Mouse (Mus musculus) stomach, postnatal 0 days (tissue): ENCODE data around the gene Parvb. TPM values are rescaled to one million over a fixed set of nuclear protein-coding genes. Genes with fewer than 3 reads are reported as not detected.

Experiments
- ATAC-seq: fragments of 200-750 bp; cut with Nextera tagmentation; 2 replicates; pipeline ENCODE4 v1.8.0; 2017; ENCODE audit not compliant: low FRiP score, low TSS enrichment
- DNase-seq: peaks from one replicate; pipeline ENCODE4 v3.0.0-alpha.2; 2016; ENCODE audit warnings: low spot score
- H3K27ac ChIP-seq: fragments of 300-500 bp; sonication (generic); replicated peaks from 2 replicates; pipeline ENCODE4 v1.5.1; 2014; ENCODE audit warnings: mild to moderate bottlenecking, control low read depth
- H3K27me3 ChIP-seq: fragments of 300-500 bp; sonication (generic); 2 replicates; pipeline ENCODE4 v1.6.1; 2014; ENCODE audit warnings: low read length; ENCODE audit not compliant: control insufficient read depth, insufficient read depth
- H3K36me3 ChIP-seq: fragments of 300-500 bp; sonication (generic); 2 replicates; pipeline ENCODE4 v1.6.1; 2014; ENCODE audit warnings: low read length, mixed read lengths; ENCODE audit not compliant: control insufficient read depth, insufficient read depth
- H3K4me1 ChIP-seq: fragments of 300-500 bp; sonication (generic); replicated peaks from 2 replicates; pipeline ENCODE4 v1.6.1; 2014; ENCODE audit warnings: antibody characterized with exemption; ENCODE audit not compliant: control insufficient read depth, insufficient read depth
- H3K4me2 ChIP-seq: fragments of 300-500 bp; sonication (generic); replicated peaks from 2 replicates; pipeline ENCODE4 v1.6.1; 2014; ENCODE audit warnings: low read depth, mild to moderate bottlenecking, control low read depth, moderate library complexity
- H3K4me3 ChIP-seq: fragments of 300-500 bp; sonication (generic); 2 replicates; pipeline ENCODE4 v1.5.1; 2014; ENCODE audit warnings: low read depth, low read length, control low read depth
- H3K9ac ChIP-seq: fragments of 300-500 bp; sonication (generic); 2 replicates; pipeline ENCODE4 v1.6.1; 2014; ENCODE audit warnings: mild to moderate bottlenecking, low read length, control low read depth, mixed read lengths
- H3K9me3 ChIP-seq: fragments of 300-500 bp; sonication (generic); 2 replicates; pipeline ENCODE4 v1.6.1; 2016; ENCODE audit warnings: low read length; ENCODE audit not compliant: control insufficient read depth
- CTCF ChIP-seq: IDR thresholded peaks from 2 replicates; pipeline ENCODE4 v1.5.1; 2016; ENCODE audit warnings: antibody characterized with exemption, low read depth, mild to moderate bottlenecking, moderate library complexity
- EP300 ChIP-seq: optimal IDR thresholded peaks from 2 replicates; pipeline ENCODE3; 2016; ENCODE audit warnings: antibody characterized with exemption
- WGBS: fragments of 180-500 bp; shearing (Covaris S2); extraction: QIAGEN DNeasy Blood & Tissue Kit; methylation state at CpG from one replicate; pipeline ENCODE4 v1.1.7; 2014; 5-methylcytosine and 5-hydroxymethylcytosine counted together
- polyA plus RNA-seq: library from polyadenylated mRNA; unstranded; fragments of >200 nt; fragmentation: Nextera tagmentation; extraction: Ambion mirVana; gene quantifications from 2 replicates; pipeline ENCODE4 v1.2.1, GENCODE M21; 2015

The Parvb gene
- polyA plus RNA-seq, 1 experiment from 2014 or later = 1.1 TPM

GRCm38 (mm10) chr15:84192058-84192791 is 39.6 kb upstream of the Parvb start, which contains the start of gene Samm50:
Samm50 (plus strand) TSS chr15:84192241.
- H3K27me3 ChIP-seq = no peaks in the 10 kb centered on the region
- H3K9me3 ChIP-seq = no peaks in the 10 kb centered on the region
- H3K27ac ChIP-seq = peak within 1 kb of the TSS; percentile 94
- H3K4me3 ChIP-seq = peak within 1 kb of the TSS; percentile 81
- WGBS = 4% methylated on average over 48 of the region's 48 CpGs
- H3K36me3 ChIP-seq = 0 out of 2 replicates have a peak, but pooled peaks cover 5% of the 10 kb centered on the region
- H3K9ac ChIP-seq = peak within 1 kb of the TSS; percentile 80
- DNase-seq (peak; percentile 93), ATAC-seq (peak; percentile 98)
- peak within 1 kb of the TSS; percentile 77 for H3K4me2 ChIP-seq
- no peaks in the 10 kb centered on the region for H3K4me1 ChIP-seq
- peak; percentile 39 for TF ChIP-seq CTCF
- no peak for TF ChIP-seq EP300

GRCm38 (mm10) chr15:84196486-84197165 is 35.2 kb upstream of the Parvb start:
- 77% methylated on average over 8 of the region's 8 CpGs for WGBS

GRCm38 (mm10) chr15:84207327-84207726 is 24.5 kb upstream of the Parvb start:
- no peak for ATAC-seq
- H3K9me3 ChIP-seq = no peaks in the 10 kb centered on the region
- no peaks in the 10 kb centered on the region for H3K27me3 ChIP-seq
- no peak overlapping the region for H3K9ac ChIP-seq
- 98% methylated on average over 4 of the region's 4 CpGs for WGBS
- peaks cover 13% of the 10 kb centered on the region for H3K36me3 ChIP-seq
- H3K4me1 ChIP-seq = no peaks in the 10 kb centered on the region
- no peak overlapping the region for H3K4me3 ChIP-seq
- DNase-seq = no peak
- H3K4me2 ChIP-seq = no peak overlapping the region
- no peak overlapping the region for H3K27ac ChIP-seq
- no peak for TF ChIP-seq EP300
- TF ChIP-seq CTCF = no peak

More at GRCm38 (mm10) chr15:84196486-84197165, 35.2 kb upstream of the Parvb start:
- ATAC-seq = no peak
- H3K4me1 ChIP-seq = no peaks in the 10 kb centered on the region
- peaks cover 17% of the 10 kb centered on the region; the same call in 1 of the 2 replicates for H3K36me3 ChIP-seq
- no peak overlapping the region for H3K4me2 ChIP-seq
- H3K27ac ChIP-seq = no peak overlapping the region
- H3K4me3 ChIP-seq = no peak overlapping the region
- no peak overlapping the region for H3K9ac ChIP-seq
- no peaks in the 10 kb centered on the region for H3K9me3 ChIP-seq
- no peak for DNase-seq
- no peaks in the 10 kb centered on the region for H3K27me3 ChIP-seq
- TF ChIP-seq CTCF = no peak
- no peak for TF ChIP-seq EP300

- TF ChIP-seq EP300 (no peak), CTCF (no peak)
- ATAC-seq (no peak), DNase-seq (no peak)
- Histone ChIP-seq H3K4me1 (no peaks in the 10 kb centered on the region), H3K4me2 (no peak overlapping the region), H3K27me3 (no peaks in the 10 kb centered on the region), H3K36me3 (peaks cover 20% of the 10 kb centered on the region), H3K27ac (no peak overlapping the region), H3K9ac (no peak overlapping the region), H3K4me3 (no peak overlapping the region), H3K9me3 (no peaks in the 10 kb centered on the region)
- WGBS = 79% methylated on average over 11 of the region's 11 CpGs
Observed at GRCm38 (mm10) chr15:84209517-84210412, 22.1 kb upstream of the Parvb start.

GRCm38 (mm10) chr15:84210461-84210860 is 21.4 kb upstream of the Parvb start:
- Histone ChIP-seq H3K27ac (no peak overlapping the region), H3K4me2 (no peak overlapping the region), H3K9ac (no peak overlapping the region), H3K27me3 (no peaks in the 10 kb centered on the region), H3K36me3 (peaks cover 23% of the 10 kb centered on the region), H3K4me3 (no peak overlapping the region), H3K4me1 (no peaks in the 10 kb centered on the region), H3K9me3 (no peaks in the 10 kb centered on the region)
- no peak for TF ChIP-seq CTCF
- TF ChIP-seq EP300 = no peak
- WGBS = 91% methylated on average over 13 of the region's 13 CpGs
- ATAC-seq = no peak
- DNase-seq = no peak
